Comparison of ENCODE assay signal across 14 mouse cellular contexts in genomic region chr1:184872069-184872819, GRCm38 (mm10). TPM values are rescaled to one million over a fixed set of nuclear protein-coding genes. Genes with fewer than 3 reads are reported as not detected.
A peak's percentile ranks its signal among the peaks of the same experiment; 100 is the strongest.
DNase-seq lines count a peak whose midpoint lies in the region; ATAC-seq and TF ChIP-seq lines count a peak whose summit lies in the region.
"Had no signal": no experiment of that assay in that cellular context is flagged by ENCODE, and none has a peak within 500 bp of the region (broad histone marks: within the 10 kb centered on the region; RNA-seq: fewer than 3 reads in every experiment).

No protein-coding gene starts in this region.

- no peaks in the 10 kb centered on the region for H3K9me3 ChIP-seq in intestine, embryonic 16.5 days (ENCODE audit: control insufficient read depth, low read length)
- H3K9me3 ChIP-seq in stomach, embryonic 16.5 days (replicated peaks; ENCODE audit: control insufficient read depth, low read length) = no peaks in the 10 kb centered on the region
- H3K9me3 ChIP-seq: megakaryocyte, embryonic 14.5 days had no signal

- 61% methylated on average over 7 of the region's 7 CpGs for WGBS in intestine, embryonic 16.5 days
- WGBS in liver, adult 2 months = 22% methylated on average over 7 of the region's 7 CpGs
- 59% methylated on average over 7 of the region's 7 CpGs for WGBS in stomach, embryonic 16.5 days

- H3K27me3 ChIP-seq in intestine, embryonic 16.5 days (replicated peaks; ENCODE audit: control insufficient read depth, insufficient read depth, low read length) = no peaks in the 10 kb centered on the region
- no peaks in the 10 kb centered on the region for H3K27me3 ChIP-seq in liver, adult 2 months (ENCODE audit: control insufficient read depth, insufficient read depth, low read length)
- no peaks in the 10 kb centered on the region for H3K27me3 ChIP-seq in stomach, embryonic 16.5 days (ENCODE audit: control insufficient read depth, insufficient read depth, low read length)
- H3K27me3 ChIP-seq: Patski had no signal

- H3K36me3 ChIP-seq in intestine, embryonic 16.5 days (ENCODE audit: control insufficient read depth, insufficient read depth, low read length) = no peaks in the 10 kb centered on the region
- H3K36me3 ChIP-seq in liver, adult 2 months (ENCODE audit: control insufficient read depth, insufficient read depth, low read length) = peaks cover 6% of the 10 kb centered on the region; the same call in 1 of the 2 replicates
- no peaks in the 10 kb centered on the region for H3K36me3 ChIP-seq in stomach, embryonic 16.5 days (ENCODE audit: control insufficient read depth, insufficient read depth, low read length)

- no peak overlapping the region for H3K4me3 ChIP-seq in intestine, embryonic 16.5 days (ENCODE audit: low read length)
- no peak overlapping the region for H3K4me3 ChIP-seq in liver, adult 2 months (ENCODE audit: insufficient read depth, low read depth, low read length)
- no peak overlapping the region for H3K4me3 ChIP-seq in stomach, embryonic 16.5 days (replicated peaks; ENCODE audit: low read length)
- H3K4me3 ChIP-seq: megakaryocyte, embryonic 14.5 days had no signal

- peaks cover 18% of the 10 kb centered on the region for H3K4me1 ChIP-seq in intestine, embryonic 16.5 days (ENCODE audit: control insufficient read depth, insufficient read depth, low read length)
- peaks cover 64% of the 10 kb centered on the region for H3K4me1 ChIP-seq in liver, adult 2 months (ENCODE audit: control insufficient read depth, insufficient read depth, low read length)
- peaks cover 22% of the 10 kb centered on the region for H3K4me1 ChIP-seq in stomach, embryonic 16.5 days (ENCODE audit: control insufficient read depth, insufficient read depth, low read length)
- H3K4me1 ChIP-seq: megakaryocyte, embryonic 14.5 days had no signal

- peak; percentile 92 for DNase-seq in kidney, adult 9 months
- DNase-seq in liver, adult 2 months (ENCODE audit: extremely low read depth, low read depth, low spot score) = peak; percentile 95
- no peak for DNase-seq in right cerebral cortex, adult 2 months (ENCODE audit: low spot score in 2 of 2)
- no peak for DNase-seq in gastrocnemius, adult 8-10 months (ENCODE audit: low spot score in 2 of 2)
- DNase-seq: thymus, postnatal 4 days had no signal

- no peak overlapping the region for H3K4me2 ChIP-seq in intestine, embryonic 16.5 days (ENCODE audit: low read depth, low read length)
- H3K4me2 ChIP-seq in stomach, embryonic 16.5 days (ENCODE audit: low read depth, low read length) = no peak overlapping the region

- TF ChIP-seq CTCF in liver, adult 2 months (IDR thresholded peaks at IDR 0.05; ENCODE audit: low read depth, low read length) = no peak

- ATAC-seq in intestine, embryonic 16.5 days = peak; percentile 65
- ATAC-seq in stomach, embryonic 16.5 days (ENCODE audit: insufficient read depth, low FRiP score) = 0 out of 2 replicates have a peak, but pooled peaks have one; percentile 9
- ATAC-seq in frontal cortex, adult (ENCODE audit: low TSS enrichment) = no peak
- ATAC-seq: forebrain, embryonic 16.5 days had no signal

- peak overlapping the region; percentile 69 for H3K27ac ChIP-seq in intestine, embryonic 16.5 days (ENCODE audit: low read length)
- H3K27ac ChIP-seq in liver, adult 2 months (replicated peaks; ENCODE audit: insufficient read depth, low read depth, low read length) = peak overlapping the region; percentile 94
- peak overlapping the region; percentile 42; the same call in 1 of the 2 replicates for H3K27ac ChIP-seq in stomach, embryonic 16.5 days (ENCODE audit: low read length)

- no peak overlapping the region for H3K9ac ChIP-seq in intestine, embryonic 16.5 days (ENCODE audit: low read depth, low read length)
- H3K9ac ChIP-seq in liver, adult 2 months (ENCODE audit: low read depth, low read length) = peak overlapping the region; percentile 59
- H3K9ac ChIP-seq in stomach, embryonic 16.5 days (ENCODE audit: low read length) = no peak overlapping the region

- peaks cover 5% of the 10 kb centered on the region for H3K79me2 ChIP-seq in liver, adult 2 months (ENCODE audit: control insufficient read depth, insufficient read depth, low read length)

- no peak for TF ChIP-seq POLR2A in liver, adult 2 months (IDR thresholded peaks at IDR 0.05; ENCODE audit: extremely low read depth, insufficient read depth, low read length)

RNA-seq across cellular contexts. Expression of gene C130074G19Rik, which starts 10.8 kb away (rescaled TPM):
- polyA plus RNA-seq in intestine, embryonic 16.5 days (2015; fragmentation: Nextera tagmentation; extraction: Ambion mirVana) = 1.8 and 2.0 TPM in 2 replicates
- 84.6 and 88.6 TPM in 2 replicates for total RNA-seq in liver, adult 2 months (2014; rRNA removed)
- 56.3 and 68.3 TPM in 2 replicates for polyA plus RNA-seq in liver, adult 2 months (2012; rRNA removed)
- 1.5 and 2.2 TPM in 2 replicates for polyA plus RNA-seq in stomach, embryonic 16.5 days (2015; fragmentation: Nextera tagmentation; extraction: Ambion mirVana)
- 10 to 100 TPM in 2 of 4 experiments, 1 to 10 TPM in 2; 7.1 to 15.3 (median 10.8) TPM for total RNA-seq in gastrocnemius, adult 8-10 months (2022)
- total RNA-seq: CH12.LX; common myeloid progenitor, adult 5-6 weeks; monocyte, adult 5-6 weeks had no signal

RNA-seq across cellular contexts. Expression of gene Marc2, which starts 26.0 kb away (rescaled TPM):
- 404 and 475 TPM in 2 replicates for polyA plus RNA-seq in intestine, embryonic 16.5 days (2015; fragmentation: Nextera tagmentation; extraction: Ambion mirVana)
- 563 and 653 TPM in 2 replicates for total RNA-seq in liver, adult 2 months (2014; rRNA removed)
- 365 and 397 TPM in 2 replicates for polyA plus RNA-seq in liver, adult 2 months (2012; rRNA removed)
- polyA plus RNA-seq in stomach, embryonic 16.5 days (2015; fragmentation: Nextera tagmentation; extraction: Ambion mirVana) = 218 and 228 TPM in 2 replicates
- total RNA-seq in gastrocnemius, adult 8-10 months (2022) = 100 to 1,000 TPM; 128 to 149 (median 132) TPM

Comparison
In these comparisons a context has a peak if more than half of its experiments do, and no peak if none do; other contexts are left out.
1. H3K27ac ChIP-seq: peak in every context shown above with its lines; median percentile 94 in liver, adult 2 months; 69 in intestine, embryonic 16.5 days; 42 in stomach, embryonic 16.5 days.
2. DNase-seq: peak in kidney, adult 9 months (single experiment) and liver, adult 2 months (single experiment); none in right cerebral cortex, adult 2 months (0 of 2) and gastrocnemius, adult 8-10 months (0 of 2).
3. RNA of gene C130074G19Rik, which starts 10.8 kb away (polyA plus RNA-seq): 56.3 to 68.3 TPM in liver, adult 2 months; 1.5 to 2.2 TPM in stomach, embryonic 16.5 days and 1.8 to 2.0 TPM in intestine, embryonic 16.5 days; every median in the first group is over 10 times any median in the second.